ENCODE assay signal across 20 mouse cellular contexts in the genomic region with DNA sequence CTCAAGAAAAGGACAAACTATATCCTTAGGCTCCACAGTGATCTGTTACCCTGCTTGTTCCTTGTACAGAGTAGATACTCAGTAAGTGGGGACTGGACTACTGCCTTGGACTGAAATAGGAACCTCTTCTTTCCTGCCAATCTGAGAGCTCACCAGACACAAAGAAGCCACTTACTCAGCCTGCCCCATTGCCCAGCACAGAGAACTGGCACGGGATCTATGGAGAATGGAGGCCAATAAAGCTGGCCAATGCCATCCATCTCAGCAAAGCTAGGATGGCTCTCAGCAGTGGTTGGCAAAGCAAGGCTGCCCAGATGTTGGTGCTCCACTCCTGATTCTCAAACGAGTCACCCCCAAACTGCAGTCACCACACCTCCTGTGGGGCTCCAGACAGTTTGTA. TPM values are rescaled to one million over a fixed set of nuclear protein-coding genes. Genes with fewer than 3 reads are reported as not detected.
DNase-seq lines count a peak whose midpoint lies in the region; ATAC-seq and TF ChIP-seq lines count a peak whose summit lies in the region.
"Had no signal": no experiment of that assay in that cellular context is flagged by ENCODE, and none has a peak within 500 bp of the region (broad histone marks: within the 10 kb centered on the region; RNA-seq: fewer than 3 reads in every experiment).

No protein-coding gene starts in this region.

- peak; percentile 26 for DNase-seq in gastrocnemius, adult 2 months
- no peak for DNase-seq in gastrocnemius, adult 8-10 months (ENCODE audit: low spot score in 2 of 2)
- DNase-seq in layer of hippocampus, adult 11-12 months (ENCODE audit: low spot score): peak; percentile 27
- DNase-seq in layer of hippocampus, postnatal 25 days (ENCODE audit: extremely low spot score in 1 of 2, low spot score in 1 of 2): no peak
- peak; percentile 81 to 88 for DNase-seq in cerebellum, postnatal 10 days
- DNase-seq in left cerebral cortex, adult 11 months (ENCODE audit: low spot score): peak; percentile 12
- DNase-seq in thymus, postnatal 36 days: no peak

- no peak overlapping the region for H3K4me2 ChIP-seq in forebrain, embryonic 15.5 days (replicated peaks)
- H3K4me2 ChIP-seq: embryonic facial prominence, embryonic 13.5 days; neural tube, embryonic 15.5 days had no signal

- H3K27ac ChIP-seq in gastrocnemius, adult 2 months: no peak overlapping the region
- H3K27ac ChIP-seq in forebrain, embryonic 15.5 days (replicated peaks): no peak overlapping the region
- H3K27ac ChIP-seq: embryonic facial prominence, embryonic 13.5 days; forebrain, embryonic 10.5 days; neural tube, embryonic 15.5 days had no signal

- H3K27me3 ChIP-seq in forebrain, embryonic 15.5 days: no peaks in the 10 kb centered on the region
- H3K27me3 ChIP-seq: embryonic facial prominence, embryonic 13.5 days; neural tube, embryonic 15.5 days had no signal

- no peak overlapping the region for H3K9ac ChIP-seq in forebrain, embryonic 15.5 days (replicated peaks)
- H3K9ac ChIP-seq: embryonic facial prominence, embryonic 13.5 days; neural tube, embryonic 15.5 days had no signal

- no peaks in the 10 kb centered on the region for H3K4me1 ChIP-seq in forebrain, embryonic 15.5 days
- H3K4me1 ChIP-seq: embryonic facial prominence, embryonic 13.5 days; forebrain, embryonic 10.5 days had no signal

- no peaks in the 10 kb centered on the region for H3K36me3 ChIP-seq in forebrain, embryonic 15.5 days
- H3K36me3 ChIP-seq: embryonic facial prominence, embryonic 13.5 days; forebrain, embryonic 10.5 days; neural tube, embryonic 15.5 days had no signal

- no peak for TF ChIP-seq CTCF in gastrocnemius, adult 2 months (IDR thresholded peaks at IDR 0.05)

- no peak for ATAC-seq in forebrain, embryonic 15.5 days (replicated peaks)

- H3K4me3 ChIP-seq in gastrocnemius, adult 2 months: no peak overlapping the region
- H3K4me3 ChIP-seq in forebrain, embryonic 15.5 days: no peak overlapping the region
- H3K4me3 ChIP-seq: embryonic facial prominence, embryonic 13.5 days; forebrain, embryonic 10.5 days; neural tube, embryonic 15.5 days had no signal

- WGBS in forebrain, embryonic 15.5 days: 67% methylated on average over 2 of the region's 2 CpGs

- intact Hi-C loops in gastrocnemius, adult 2 months (cut with DNase I): no loop called here

- no peaks in the 10 kb centered on the region for H3K9me3 ChIP-seq in forebrain, embryonic 15.5 days
- H3K9me3 ChIP-seq: embryonic facial prominence, embryonic 13.5 days; forebrain, embryonic 10.5 days; neural tube, embryonic 15.5 days had no signal

RNA-seq across cellular contexts. Expression of a gene that starts 39.0 kb away (rescaled TPM):
- not detected for total RNA-seq in gastrocnemius, adult 2 months (2021)
- total RNA-seq in gastrocnemius, adult 8-10 months (2022): not detected
- total RNA-seq in layer of hippocampus, postnatal 25 days (2021): not detected
- polyA plus RNA-seq in forebrain, embryonic 15.5 days (2015; fragmentation: Nextera tagmentation; extraction: Ambion mirVana): not detected in 2 replicates
- total RNA-seq: adrenal gland, postnatal 4 days; left cerebral cortex, adult 8-10 months; liver, adult 2 months; megakaryocyte-erythroid progenitor cell, adult 5-6 weeks; MEL had no signal
- polyA plus RNA-seq: embryonic facial prominence, embryonic 13.5 days; forebrain, embryonic 10.5 days; heart, postnatal 0 days; intestine, embryonic 14.5 days; kidney, embryonic 16.5 days; liver, adult 2 months; lung, embryonic 16.5 days; neural tube, embryonic 15.5 days had no signal

Comparison
In these comparisons a context has a peak if more than half of its experiments do, and no peak if none do; other contexts are left out.
1. DNase-seq: peak in gastrocnemius, adult 2 months (single experiment), layer of hippocampus, adult 11-12 months (single experiment), cerebellum, postnatal 10 days (2 of 2) and left cerebral cortex, adult 11 months (single experiment); none in gastrocnemius, adult 8-10 months (0 of 2), layer of hippocampus, postnatal 25 days (0 of 2) and thymus, postnatal 36 days (0 of 2).